Mouse (Mus musculus): Measurements from ENCODE around the gene Rnf17.

DNA sequence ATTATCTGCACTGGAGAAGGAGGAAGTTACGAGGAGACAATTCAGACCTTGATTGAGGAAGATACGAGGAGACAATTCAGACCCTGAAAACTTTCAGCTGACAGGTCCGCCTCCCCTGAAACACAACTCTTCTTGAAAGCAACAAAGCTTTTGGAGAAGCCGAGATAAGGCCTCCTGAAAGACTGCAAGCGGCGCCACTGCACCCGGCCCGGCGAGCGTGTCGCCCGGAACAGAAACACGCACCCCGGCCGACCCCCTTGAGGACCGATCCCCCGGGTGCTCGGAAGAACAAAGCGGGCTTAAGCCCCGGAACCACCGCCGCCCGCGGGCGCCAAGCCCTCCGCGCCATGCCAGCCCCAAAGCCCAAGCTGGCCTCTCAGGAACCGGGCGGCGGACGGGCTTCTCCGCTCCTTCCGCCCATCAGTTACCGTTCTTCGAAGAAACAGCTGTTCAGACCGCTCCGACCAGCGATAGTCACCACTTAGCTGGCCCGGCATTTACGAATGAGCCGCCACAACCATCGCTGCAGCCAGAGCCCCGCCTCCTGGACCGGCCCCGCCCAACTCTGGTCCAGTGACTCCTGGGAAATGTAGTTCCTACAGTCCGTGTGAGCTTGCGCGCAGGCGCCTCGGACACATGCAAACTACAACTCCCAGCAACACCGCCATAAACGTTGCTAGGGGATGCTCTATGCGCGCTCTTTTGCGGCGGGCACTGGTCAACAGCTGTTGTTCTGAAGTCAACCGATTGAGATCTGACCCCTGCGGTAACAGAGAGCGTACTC, 169.1 kb downstream of the Rnf17 start:
- no peak for TF ChIP-seq JUND (conservative IDR thresholded peaks at IDR 0.05; ENCODE audit: low read depth, low read length)
- no peak for TF ChIP-seq MAFK (IDR thresholded peaks at IDR 0.05; ENCODE audit: insufficient replicate concordance, low read length)
- no peak for TF ChIP-seq RCOR1 (conservative IDR thresholded peaks at IDR 0.05; ENCODE audit: low read depth, low read length)
- TF ChIP-seq USF1 (IDR thresholded peaks at IDR 0.05; ENCODE audit: low read depth, low read length) = no peak
- TF ChIP-seq NRF1 (IDR thresholded peaks at IDR 0.05; ENCODE audit: low read depth, low read length) = peak; percentile 94
- TF ChIP-seq MAX (IDR thresholded peaks at IDR 0.05; ENCODE audit: low read length) = peak; percentile 66; the same call in 1 of the 2 replicates
- no peak for TF ChIP-seq RAD21 (IDR thresholded peaks at IDR 0.05; ENCODE audit: low read depth, low read length)
- no peak for TF ChIP-seq JUN (IDR thresholded peaks at IDR 0.05; ENCODE audit: insufficient read depth, low read depth, low read length)
- 0 out of 2 replicates have a peak, but pooled peaks have one; percentile 22 for TF ChIP-seq TBP (conservative IDR thresholded peaks at IDR 0.05; ENCODE audit: low read depth, low read length)
- TF ChIP-seq CTCF (conservative IDR thresholded peaks at IDR 0.05 in 1 of 2, IDR thresholded peaks at IDR 0.05 in 1 of 2; ENCODE audit: low read depth in 2 of 2, low read length in 2 of 2) = no peak

Data from CH12.LX (cell line).